Mouse (Mus musculus) thymus, adult 18-20 months (tissue): Measurements from ENCODE around the gene Kank4.
"Not testable (repeated sequence)": the region's sequence is repeated elsewhere in the genome, so short reads cannot be mapped to it uniquely, and the experiment has no call there.

Experiments used
- DNase-seq, 2 experiments: peaks; one replicate each; pipeline ENCODE4 v3.0.0; 2022; ENCODE audit warnings: mixed read lengths in 2 of 2

Gene Kank4

GRCm38 (mm10) chr4:98826701-98827100, 9.4 kb upstream of the Kank4 start:
- DNase-seq = no peak

DNA sequence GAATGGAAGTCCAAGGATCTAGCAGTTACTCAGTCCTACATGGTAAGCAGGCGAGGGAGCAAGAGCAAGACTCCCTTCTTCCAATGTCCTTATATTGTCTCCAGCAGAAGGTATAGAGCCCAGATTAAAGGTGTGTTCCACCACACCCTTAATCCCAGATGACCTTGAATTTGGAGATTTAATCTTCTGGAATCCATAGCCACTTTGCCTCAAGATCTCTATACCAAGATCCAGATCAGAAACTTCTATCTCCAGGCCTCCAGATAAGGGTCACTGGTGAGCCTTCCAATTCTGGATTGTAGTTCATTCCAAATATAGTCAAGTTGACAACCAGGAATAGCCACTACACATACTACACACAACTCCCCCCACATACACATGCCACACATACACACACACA, 6.4 kb upstream of the Kank4 start, which contains the start of gene I0C0044D17Rik:
TSS of gene I0C0044D17Rik (minus strand) at position 101 of the 400 bp plus-strand sequence.
- DNase-seq = not testable (repeated sequence)

GRCm38 (mm10) chr4:98823047-98823446, 5.7 kb upstream of the Kank4 start:
- DNase-seq = no peak

DNA sequence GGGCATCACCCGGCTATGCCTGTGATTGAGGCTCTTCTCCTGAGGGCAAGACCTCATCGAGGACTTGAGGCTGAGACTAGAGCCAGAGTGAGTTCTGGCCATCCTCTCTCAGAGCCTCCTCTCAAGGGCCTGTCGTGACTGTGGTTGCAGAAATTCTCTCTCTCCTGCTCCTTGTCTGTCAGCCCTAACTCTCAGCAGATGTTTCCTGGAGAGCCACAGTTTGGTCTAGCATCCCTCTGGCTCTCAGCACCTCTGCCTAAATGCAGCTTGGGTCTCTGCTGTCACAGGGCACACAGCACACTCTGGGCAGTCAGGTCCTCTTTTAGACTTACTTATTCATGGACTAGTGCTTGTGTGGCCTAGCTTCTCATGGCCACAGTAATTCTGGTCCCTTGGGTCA, 5.1 kb upstream of the Kank4 start:
- DNase-seq = no peak

DNA sequence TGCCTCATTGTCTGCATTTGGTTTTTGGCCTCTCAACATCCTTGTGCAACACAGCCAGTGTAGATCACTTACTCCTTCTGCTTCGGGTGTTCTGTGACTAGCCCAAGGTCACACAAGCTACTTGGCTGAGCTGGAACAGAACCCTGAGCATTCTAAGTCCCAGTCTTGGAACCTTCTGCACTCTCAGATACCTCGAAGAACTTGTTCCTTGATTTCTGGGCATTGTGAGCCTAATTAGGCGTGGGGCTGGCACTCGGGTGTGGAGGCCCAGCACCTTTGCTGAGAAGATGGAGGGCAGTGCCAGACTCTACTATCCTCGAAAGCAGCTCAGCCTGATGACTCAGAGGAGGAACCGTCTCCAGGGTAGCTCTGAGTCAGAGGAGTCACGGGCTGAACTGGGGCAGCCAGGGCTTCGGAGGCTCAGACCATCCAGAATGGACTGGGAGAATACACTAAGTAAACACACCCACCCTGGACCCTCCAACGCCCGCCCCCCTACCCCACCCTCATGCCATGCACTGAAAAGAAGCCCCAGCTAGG, 1.9 kb upstream of the Kank4 start:
- no peak for DNase-seq

DNA sequence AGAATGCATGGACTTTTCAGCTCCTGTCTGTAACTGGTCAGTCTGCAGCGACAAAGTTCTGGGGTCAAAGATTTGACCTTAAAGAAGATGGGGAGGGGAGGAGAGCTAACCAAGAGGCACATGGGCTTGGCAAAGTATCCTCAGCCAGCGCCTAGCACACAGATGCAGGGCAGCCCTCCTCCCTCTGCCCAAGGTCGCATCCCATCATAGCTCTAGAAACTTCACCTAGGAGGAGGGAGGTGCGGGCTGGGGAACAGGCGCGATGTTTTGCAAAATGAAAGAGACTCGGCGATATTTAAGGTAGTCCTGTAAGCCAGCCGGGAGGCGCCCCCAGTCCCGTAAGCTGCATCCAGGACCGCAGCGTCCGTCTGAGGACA, 542 bp downstream of the Kank4 start:
- DNase-seq = no peak

GRCm38 (mm10) chr4:98806306-98806705, 11.0 kb downstream of the Kank4 start:
- DNase-seq = no peak

DNA sequence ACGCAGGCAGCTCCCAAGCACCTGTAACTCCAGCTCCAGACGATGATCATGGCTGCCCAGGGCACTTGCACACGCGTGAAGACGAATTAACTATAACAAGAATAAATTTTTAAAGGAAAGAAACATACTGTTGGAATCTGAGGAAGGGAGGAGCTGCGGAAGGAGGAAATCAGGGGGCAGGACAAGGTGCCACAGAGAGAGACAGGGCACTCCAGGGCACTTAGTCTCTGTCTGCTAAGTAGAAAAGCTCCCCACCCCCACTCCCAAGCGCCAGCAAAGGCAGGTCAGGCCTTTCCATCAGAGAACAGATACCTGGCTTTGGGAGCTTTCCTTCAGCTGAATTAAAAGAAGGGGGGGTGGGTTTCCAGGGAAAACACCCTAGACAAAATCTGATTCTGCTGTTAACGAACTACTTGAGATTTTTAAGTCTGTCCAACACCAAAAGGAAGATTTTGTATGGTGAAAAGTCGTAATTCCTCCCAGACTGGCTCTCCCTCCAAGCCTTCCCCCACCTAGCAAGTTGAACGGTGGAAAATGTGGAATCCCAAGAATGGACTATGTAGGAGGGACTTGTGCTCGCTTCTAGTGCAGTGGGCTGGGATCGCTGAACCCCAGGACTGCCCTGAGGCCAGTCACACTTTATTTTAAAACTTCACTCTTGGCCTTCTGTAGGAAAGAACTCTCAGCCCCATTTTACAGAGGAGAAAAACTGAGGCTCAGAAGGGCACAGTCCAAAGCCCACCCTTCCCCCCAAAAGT, 11.9 kb downstream of the Kank4 start:
- DNase-seq = no peak

GRCm38 (mm10) chr4:98804476-98805134, 12.7 kb downstream of the Kank4 start:
- no peak for DNase-seq

DNA sequence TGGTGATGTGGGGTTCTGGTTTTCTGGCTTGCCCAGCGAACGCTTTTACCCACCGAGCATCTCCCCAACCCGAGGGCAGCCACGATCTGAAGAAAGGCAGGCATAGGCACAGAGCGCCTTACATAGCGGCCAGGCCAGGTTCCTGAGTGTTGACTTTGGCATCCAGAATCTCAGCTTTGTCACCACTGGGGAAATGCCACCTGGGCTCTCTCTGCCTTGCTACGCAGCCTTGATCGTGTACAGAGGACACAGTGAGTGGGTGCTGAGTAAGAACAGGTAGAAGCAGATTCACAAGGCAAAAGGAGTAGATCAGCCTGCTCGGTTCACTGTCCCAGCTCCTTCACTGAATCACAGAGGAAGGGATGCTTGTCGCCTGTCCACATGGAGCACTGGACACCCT, 15.6 kb downstream of the Kank4 start:
- DNase-seq = no peak

- DNase-seq = no peak
These were observed 16.5 kb downstream of the Kank4 start for GRCm38 (mm10) chr4:98800824-98801223.

DNA sequence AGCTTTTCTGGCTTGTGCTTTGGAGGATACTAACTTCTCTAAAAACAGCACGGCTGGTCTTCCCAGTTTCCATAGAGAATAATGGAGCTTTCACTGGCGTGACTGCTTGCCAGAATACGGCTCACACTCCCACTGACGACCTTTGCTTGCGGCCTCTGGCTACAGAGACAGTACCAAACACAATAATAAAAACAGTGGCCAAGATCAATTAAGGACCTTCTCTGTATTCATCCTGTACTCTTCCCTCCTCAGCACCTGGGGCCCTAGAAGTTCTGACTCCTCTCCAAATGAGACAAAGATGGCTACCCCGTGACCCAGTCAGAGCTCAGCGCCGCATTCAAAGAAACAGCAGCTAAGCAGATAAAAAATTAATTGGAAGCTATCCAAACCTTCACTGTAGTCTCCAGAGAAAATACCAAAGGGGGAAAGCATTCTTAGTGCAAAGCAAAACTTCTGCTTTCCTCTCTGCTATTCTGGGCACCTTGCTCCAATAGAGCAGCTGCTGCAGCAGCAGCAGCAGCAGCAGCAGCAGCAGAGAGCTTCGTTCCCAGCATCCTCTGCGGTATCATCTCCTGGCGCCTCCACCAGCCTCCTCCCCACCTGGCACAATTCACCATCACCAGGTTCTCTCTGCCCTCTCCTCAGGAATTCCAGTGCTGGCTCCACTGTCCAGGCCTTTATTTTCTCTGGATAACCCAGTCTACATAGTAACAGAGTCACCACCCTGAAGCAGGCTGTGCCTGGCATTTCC, 20.6 kb downstream of the Kank4 start:
- DNase-seq = no peak

GRCm38 (mm10) chr4:98795241-98795640, 22.1 kb downstream of the Kank4 start:
- DNase-seq = no peak

- DNase-seq = no peak
These were observed 23.9 kb downstream of the Kank4 start for GRCm38 (mm10) chr4:98793486-98793885.

- no peak for DNase-seq
These were observed 26.6 kb downstream of the Kank4 start for GRCm38 (mm10) chr4:98790721-98791120.

- DNase-seq = no peak
These were observed 27.5 kb downstream of the Kank4 start for GRCm38 (mm10) chr4:98789861-98790311.

GRCm38 (mm10) chr4:98789133-98789765, 28.1 kb downstream of the Kank4 start:
- no peak for DNase-seq

DNA sequence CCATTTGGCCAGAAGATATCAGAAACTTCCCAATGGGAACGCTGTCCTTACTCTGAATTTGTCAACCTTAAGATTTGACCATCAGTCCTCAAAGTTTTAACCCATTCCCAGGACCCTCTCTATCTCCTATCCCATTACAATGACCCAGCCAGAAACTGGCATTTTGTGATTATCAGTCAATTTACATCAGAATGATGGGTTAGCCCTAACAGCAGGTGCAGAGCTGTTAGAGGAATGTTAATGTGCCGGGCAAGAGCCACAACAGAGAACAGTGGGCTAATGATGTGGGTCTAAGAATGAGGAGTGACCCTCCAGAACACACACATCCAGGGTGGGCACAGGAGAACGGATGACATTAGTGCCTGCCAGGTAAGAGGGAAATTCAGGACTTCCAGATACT, 31.1 kb downstream of the Kank4 start:
- DNase-seq = no peak

DNA sequence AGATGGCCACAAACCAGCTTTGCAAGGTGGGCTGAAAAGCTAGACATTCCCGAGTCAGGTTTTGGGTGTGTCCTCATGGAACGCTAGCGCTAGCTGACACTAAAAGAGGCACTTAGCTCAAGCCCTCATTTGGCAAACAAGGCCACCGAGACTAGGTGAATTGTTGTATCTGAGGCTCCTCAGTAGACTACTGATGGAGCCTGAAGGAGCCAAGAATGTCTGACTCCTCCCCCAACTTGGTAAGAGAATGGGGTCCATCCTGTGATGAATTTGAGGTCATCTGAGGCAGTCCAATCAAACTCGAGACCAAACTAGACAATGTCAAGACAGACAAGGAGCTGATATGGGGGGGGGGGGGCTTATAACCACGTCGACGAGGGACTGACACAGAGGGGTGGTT, 31.5 kb downstream of the Kank4 start:
- DNase-seq = no peak

DNA sequence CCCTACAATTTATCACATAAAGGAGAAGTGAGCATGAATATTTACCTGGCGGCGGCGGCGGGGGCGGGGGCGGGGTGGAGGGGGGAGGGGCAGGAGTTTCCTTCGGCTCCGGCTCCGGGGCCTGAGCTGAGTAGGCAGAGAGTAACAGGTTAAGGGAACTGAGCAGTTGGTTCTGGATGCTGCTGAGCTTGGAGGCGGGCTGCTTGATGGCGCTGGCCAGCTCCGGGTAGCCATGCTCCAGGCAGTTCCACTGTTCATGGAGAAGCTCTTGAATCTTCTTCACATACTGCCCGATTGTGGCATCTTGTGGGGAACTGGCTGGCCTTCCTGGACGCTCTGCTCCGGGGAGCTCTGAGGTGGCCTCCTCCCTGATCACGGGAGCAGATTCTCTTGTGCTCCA, 39.1 kb downstream of the Kank4 start:
- DNase-seq = no peak

DNA sequence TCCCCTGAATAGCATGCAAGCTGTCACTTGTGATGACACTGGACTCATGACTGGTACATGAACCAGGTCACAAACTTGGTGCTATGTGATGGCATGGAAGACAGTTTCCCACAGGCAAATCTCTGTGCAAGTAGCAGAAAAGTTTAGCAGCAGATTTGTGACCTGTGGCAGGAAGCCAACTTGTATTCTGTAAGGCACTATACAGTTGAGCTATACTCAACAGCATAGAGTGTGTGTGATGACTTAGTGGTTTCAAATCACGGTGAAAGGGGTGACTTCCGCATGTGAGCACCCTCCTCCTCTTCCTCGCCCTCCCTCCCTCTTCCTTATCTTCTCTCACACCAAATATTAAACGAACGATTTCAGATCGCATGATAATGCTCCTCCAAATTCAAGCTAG, 39.9 kb downstream of the Kank4 start:
- DNase-seq = no peak

DNA sequence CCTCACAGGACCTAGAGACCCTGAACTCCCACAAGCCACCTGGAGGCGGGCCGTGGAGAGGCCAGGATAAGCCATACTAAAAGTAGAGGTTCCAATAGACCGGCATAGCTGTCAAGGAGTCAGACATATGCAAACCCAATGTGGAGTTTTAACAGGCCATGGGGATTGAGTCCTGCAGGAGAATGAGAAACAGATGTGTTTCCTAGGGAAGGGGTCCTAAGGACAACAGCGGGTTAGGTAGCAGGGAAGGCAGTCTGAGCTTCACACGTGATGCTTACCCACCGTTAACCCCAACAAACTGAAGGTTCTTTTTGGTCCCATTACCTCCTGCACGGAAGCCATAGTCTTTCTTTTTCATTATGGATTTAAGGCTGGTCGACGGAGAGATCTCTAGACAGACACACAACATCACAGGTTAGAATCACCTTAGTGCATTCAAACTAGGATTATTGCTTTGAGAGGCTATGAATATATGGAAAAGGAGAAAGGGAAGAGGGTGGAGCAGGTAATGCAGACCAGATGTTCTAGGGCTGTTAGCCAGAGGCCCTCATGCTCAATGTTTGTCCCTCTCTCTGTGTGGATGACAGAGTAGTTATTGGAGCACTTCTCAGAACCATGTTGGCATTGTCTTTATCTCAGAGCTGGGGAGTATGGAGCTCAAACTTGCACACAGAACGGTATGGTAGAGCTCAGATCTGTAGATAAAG, 40.5 kb downstream of the Kank4 start:
- DNase-seq = no peak
